Mouse (Mus musculus) midbrain, embryonic 16.5 days (tissue): ENCODE measurements at regions not wholly inside any gene's neighbourhood (a gene's known extent, or its start where the extent isn't known, plus 50 kb on each side); places are given as distances from the start of the nearest gene placed in this dataset.

Experiments used
- ATAC-seq: fragments of 200-750 bp; cut with Nextera tagmentation; 2 replicates; pipeline ENCODE4 v1.8.0; 2017; ENCODE audit warnings: moderate TSS enrichment
- H3K27ac ChIP-seq: fragments of 300-500 bp; sonication (generic); 2 replicates; pipeline ENCODE4 v1.5.1; 2014; ENCODE audit warnings: mild to moderate bottlenecking, low read length, mixed read lengths
- H3K27me3 ChIP-seq: fragments of 300-500 bp; sonication (generic); 2 replicates; pipeline ENCODE4 v1.6.1; 2014; ENCODE audit warnings: low read depth, low read length, mixed read lengths; ENCODE audit not compliant: control insufficient read depth, insufficient read depth
- H3K36me3 ChIP-seq: fragments of 300-500 bp; sonication (generic); 2 replicates; pipeline ENCODE4 v1.6.1; 2014; ENCODE audit warnings: mild to moderate bottlenecking, low read length, moderate library complexity, mixed read lengths; ENCODE audit not compliant: control insufficient read depth, insufficient read depth
- H3K4me1 ChIP-seq: fragments of 300-500 bp; sonication (generic); 2 replicates; pipeline ENCODE4 v1.6.1; 2014; ENCODE audit warnings: mild to moderate bottlenecking, low read length, mixed read lengths; ENCODE audit not compliant: control insufficient read depth, insufficient read depth
- H3K4me2 ChIP-seq: fragments of 300-500 bp; sonication (generic); 2 replicates; pipeline ENCODE4 v1.6.1; 2014; ENCODE audit warnings: mild to moderate bottlenecking, low read length, mixed read lengths
- H3K4me3 ChIP-seq: fragments of 300-500 bp; sonication (generic); 2 replicates; pipeline ENCODE4 v1.5.1; 2014; ENCODE audit warnings: low read depth, mild to moderate bottlenecking, low read length, moderate library complexity, mixed read lengths
- H3K9ac ChIP-seq: fragments of 300-500 bp; sonication (generic); 2 replicates; pipeline ENCODE4 v1.6.1; 2014; ENCODE audit warnings: low read depth, low read length, mixed read lengths
- H3K9me3 ChIP-seq: fragments of 300-500 bp; sonication (generic); replicated peaks from 2 replicates; pipeline ENCODE4 v1.6.1; 2014; ENCODE audit warnings: mild to moderate bottlenecking, low read length, mixed read lengths; ENCODE audit not compliant: control insufficient read depth, poor library complexity, severe bottlenecking
- WGBS: fragments of 180-500 bp; shearing (Covaris S2); extraction: QIAGEN DNeasy Blood & Tissue Kit; methylation state at CpG from one replicate; pipeline ENCODE4 v1.1.7; 2014; 5-methylcytosine and 5-hydroxymethylcytosine counted together

- ATAC-seq, result no peak
- 92% methylated on average over 4 of the region's 4 CpGs for WGBS
- no peak overlapping the region for H3K4me2 ChIP-seq
- no peaks in the 10 kb centered on the region for H3K9me3 ChIP-seq
- H3K4me1 ChIP-seq, result peaks cover 6% of the 10 kb centered on the region
- H3K27ac ChIP-seq, result no peak overlapping the region
- no peaks in the 10 kb centered on the region for H3K36me3 ChIP-seq
- no peaks in the 10 kb centered on the region for H3K27me3 ChIP-seq
- H3K9ac ChIP-seq, result no peak overlapping the region
- H3K4me3 ChIP-seq, result no peak overlapping the region
Measured at GRCm38 (mm10) chr13:52009231-52009630, 162.8 kb downstream of the Gadd45g start.

DNA sequence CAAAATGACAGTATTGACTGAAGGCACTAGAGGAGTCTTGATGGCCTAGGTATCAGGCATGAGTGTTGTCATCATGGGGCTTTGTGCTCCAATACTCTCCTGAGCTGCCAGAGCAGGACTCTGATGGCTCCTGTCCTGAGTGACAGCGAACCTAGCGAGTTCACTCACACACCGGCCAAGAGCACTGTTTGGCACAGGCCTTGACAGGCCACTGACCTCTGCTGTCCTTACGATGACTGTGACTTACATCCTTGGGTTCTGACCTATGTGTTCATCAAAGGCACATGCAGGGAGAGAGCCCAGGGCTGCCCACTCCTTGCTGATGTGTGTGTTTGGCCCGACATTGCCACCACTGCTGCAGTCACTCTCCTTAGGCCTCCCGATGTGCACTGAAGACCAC, 163.3 kb downstream of the Gadd45g start:
- no peaks in the 10 kb centered on the region for H3K27me3 ChIP-seq
- H3K9me3 ChIP-seq, result no peaks in the 10 kb centered on the region
- no peak for ATAC-seq
- H3K4me3 ChIP-seq, result no peak overlapping the region
- no peak overlapping the region for H3K27ac ChIP-seq
- 87% methylated on average over 6 of the region's 6 CpGs for WGBS
- no peak overlapping the region for H3K4me2 ChIP-seq
- H3K36me3 ChIP-seq, result no peaks in the 10 kb centered on the region
- H3K4me1 ChIP-seq, result peaks cover 9% of the 10 kb centered on the region
- H3K9ac ChIP-seq, result no peak overlapping the region

GRCm38 (mm10) chr13:52011001-52011400, 164.5 kb downstream of the Gadd45g start:
- 70% methylated on average over 3 of the region's 3 CpGs for WGBS
- no peak for ATAC-seq
- H3K27me3 ChIP-seq, result no peaks in the 10 kb centered on the region
- H3K4me1 ChIP-seq, result peaks cover 20% of the 10 kb centered on the region
- no peak overlapping the region for H3K27ac ChIP-seq
- H3K4me3 ChIP-seq, result no peak overlapping the region
- H3K36me3 ChIP-seq, result no peaks in the 10 kb centered on the region
- H3K9me3 ChIP-seq, result no peaks in the 10 kb centered on the region
- no peak overlapping the region for H3K9ac ChIP-seq
- no peak overlapping the region for H3K4me2 ChIP-seq

GRCm38 (mm10) chr13:52013182-52013581, 166.7 kb downstream of the Gadd45g start:
- Histone ChIP-seq H3K27ac (0 out of 2 replicates have a peak overlapping the region, but pooled peaks have one; percentile 6), H3K27me3 (no peaks in the 10 kb centered on the region), H3K9me3 (no peaks in the 10 kb centered on the region), H3K4me1 (peaks cover 20% of the 10 kb centered on the region), H3K36me3 (no peaks in the 10 kb centered on the region), H3K9ac (no peak overlapping the region), H3K4me2 (no peak overlapping the region), H3K4me3 (no peak overlapping the region)
- ATAC-seq, result no peak
- WGBS, result 61% methylated on average over 1 of the region's 1 CpGs

- Histone ChIP-seq H3K4me1 (peaks cover 20% of the 10 kb centered on the region), H3K4me3 (no peak overlapping the region), H3K27me3 (no peaks in the 10 kb centered on the region), H3K36me3 (no peaks in the 10 kb centered on the region), H3K4me2 (no peak overlapping the region), H3K27ac (peak overlapping the region; percentile 67), H3K9ac (no peak overlapping the region), H3K9me3 (no peaks in the 10 kb centered on the region)
- WGBS, result 43% methylated on average over 2 of the region's 2 CpGs
- peak; percentile 29; the same call in 1 of the 2 replicates for ATAC-seq
Measured at GRCm38 (mm10) chr13:52013757-52014156, 167.3 kb downstream of the Gadd45g start.

- peak; percentile 40; the same call in 1 of the 2 replicates for ATAC-seq
- H3K9me3 ChIP-seq, result no peaks in the 10 kb centered on the region
- H3K9ac ChIP-seq, result no peak overlapping the region
- H3K27ac ChIP-seq, result peak overlapping the region; percentile 69
- WGBS, result 40% methylated on average over 7 of the region's 7 CpGs
- no peaks in the 10 kb centered on the region for H3K27me3 ChIP-seq
- H3K4me3 ChIP-seq, result no peak overlapping the region
- peaks cover 20% of the 10 kb centered on the region for H3K4me1 ChIP-seq
- no peak overlapping the region for H3K4me2 ChIP-seq
- no peaks in the 10 kb centered on the region for H3K36me3 ChIP-seq
Measured at GRCm38 (mm10) chr13:52014566-52014965, 168.1 kb downstream of the Gadd45g start.

DNA sequence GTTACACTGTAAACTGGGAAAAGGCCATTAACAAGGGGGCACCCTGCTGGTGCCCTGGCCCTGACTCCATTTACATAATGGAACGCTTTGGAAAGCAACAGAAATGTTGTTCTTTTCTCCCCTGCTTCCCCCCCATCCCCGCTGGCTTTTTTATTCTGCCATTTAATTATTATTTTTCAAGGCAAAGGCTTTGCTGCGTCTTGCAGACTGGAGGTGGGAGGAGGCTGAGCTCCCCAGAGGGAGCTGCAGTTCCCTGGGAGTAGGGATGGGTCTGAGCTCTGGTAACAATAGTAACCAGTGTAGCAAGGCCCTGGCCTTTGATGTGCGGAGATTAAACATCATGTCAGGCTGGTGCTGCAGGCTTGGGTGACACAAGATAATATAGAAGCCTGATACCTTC, 168.6 kb downstream of the Gadd45g start:
- H3K9me3 ChIP-seq, result no peaks in the 10 kb centered on the region
- peak overlapping the region; percentile 69 for H3K27ac ChIP-seq
- H3K27me3 ChIP-seq, result no peaks in the 10 kb centered on the region
- H3K4me3 ChIP-seq, result no peak overlapping the region
- no peak overlapping the region for H3K9ac ChIP-seq
- no peak overlapping the region for H3K4me2 ChIP-seq
- peaks cover 20% of the 10 kb centered on the region for H3K4me1 ChIP-seq
- WGBS, result 4% methylated on average over 4 of the region's 4 CpGs
- ATAC-seq, result peak; percentile 82
- H3K36me3 ChIP-seq, result no peaks in the 10 kb centered on the region

DNA sequence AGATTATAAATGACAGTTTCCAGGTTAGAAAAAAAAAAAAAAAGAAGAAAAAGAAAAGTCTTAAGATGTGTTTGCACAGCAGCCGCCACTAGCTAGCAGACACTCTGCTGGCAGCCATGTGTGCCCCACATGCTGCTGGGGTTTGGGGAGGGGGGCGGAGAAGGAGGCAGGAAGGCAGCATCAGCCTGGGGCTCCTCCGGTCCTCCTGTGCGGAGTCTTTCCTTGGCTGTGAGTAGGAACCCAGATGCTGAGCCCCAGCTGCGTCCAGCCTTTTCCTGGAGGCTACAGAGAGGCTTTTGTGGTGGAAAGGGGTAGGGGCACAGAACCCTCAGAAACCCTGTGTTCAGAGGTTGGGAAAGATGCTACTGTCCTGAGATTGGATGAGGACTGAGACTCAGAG, 169.0 kb downstream of the Gadd45g start:
- peak; percentile 66 for ATAC-seq
- no peaks in the 10 kb centered on the region for H3K9me3 ChIP-seq
- H3K36me3 ChIP-seq, result no peaks in the 10 kb centered on the region
- H3K27ac ChIP-seq, result peak overlapping the region; percentile 69
- H3K4me3 ChIP-seq, result no peak overlapping the region
- WGBS, result 9% methylated on average over 5 of the region's 5 CpGs
- peaks cover 21% of the 10 kb centered on the region for H3K4me1 ChIP-seq
- H3K4me2 ChIP-seq, result no peak overlapping the region
- no peaks in the 10 kb centered on the region for H3K27me3 ChIP-seq
- peak overlapping the region; percentile 22; the same call in 1 of the 2 replicates for H3K9ac ChIP-seq

GRCm38 (mm10) chr13:52017598-52018190, 171.2 kb downstream of the Gadd45g start:
- Histone ChIP-seq H3K4me2 (no peak overlapping the region), H3K36me3 (no peaks in the 10 kb centered on the region), H3K4me3 (no peak overlapping the region), H3K27me3 (no peaks in the 10 kb centered on the region), H3K27ac (no peak overlapping the region), H3K9ac (no peak overlapping the region), H3K4me1 (peaks cover 30% of the 10 kb centered on the region), H3K9me3 (no peaks in the 10 kb centered on the region)
- 86% methylated on average over 11 of the region's 11 CpGs for WGBS
- no peak for ATAC-seq
